Mouse (Mus musculus) adrenal gland, adult 2 months (tissue): ENCODE measurements around the gene Cacnb3. TPM values are rescaled to one million over a fixed set of nuclear protein-coding genes. Genes with fewer than 3 reads are reported as not detected.

Experiments
- DNase-seq: peaks from one replicate; pipeline ENCODE4 v3.0.0; 2021
- polyA plus RNA-seq: library from polyadenylated mRNA; depleted of rRNA; stranded (reverse); fragments of >200 nt; gene quantifications from 2 replicates; pipeline ENCODE4 v1.2.3, GENCODE M21; 2012
- total RNA-seq, 2 experiments: library from RNA; stranded (reverse); gene quantifications; 2 replicates each; pipeline ENCODE4 v1.2.3; 2021

Cacnb3 gene
- total and polyA plus RNA-seq, 3 experiments, result 12.8 to 25.9 (median 17.7) TPM

DNA sequence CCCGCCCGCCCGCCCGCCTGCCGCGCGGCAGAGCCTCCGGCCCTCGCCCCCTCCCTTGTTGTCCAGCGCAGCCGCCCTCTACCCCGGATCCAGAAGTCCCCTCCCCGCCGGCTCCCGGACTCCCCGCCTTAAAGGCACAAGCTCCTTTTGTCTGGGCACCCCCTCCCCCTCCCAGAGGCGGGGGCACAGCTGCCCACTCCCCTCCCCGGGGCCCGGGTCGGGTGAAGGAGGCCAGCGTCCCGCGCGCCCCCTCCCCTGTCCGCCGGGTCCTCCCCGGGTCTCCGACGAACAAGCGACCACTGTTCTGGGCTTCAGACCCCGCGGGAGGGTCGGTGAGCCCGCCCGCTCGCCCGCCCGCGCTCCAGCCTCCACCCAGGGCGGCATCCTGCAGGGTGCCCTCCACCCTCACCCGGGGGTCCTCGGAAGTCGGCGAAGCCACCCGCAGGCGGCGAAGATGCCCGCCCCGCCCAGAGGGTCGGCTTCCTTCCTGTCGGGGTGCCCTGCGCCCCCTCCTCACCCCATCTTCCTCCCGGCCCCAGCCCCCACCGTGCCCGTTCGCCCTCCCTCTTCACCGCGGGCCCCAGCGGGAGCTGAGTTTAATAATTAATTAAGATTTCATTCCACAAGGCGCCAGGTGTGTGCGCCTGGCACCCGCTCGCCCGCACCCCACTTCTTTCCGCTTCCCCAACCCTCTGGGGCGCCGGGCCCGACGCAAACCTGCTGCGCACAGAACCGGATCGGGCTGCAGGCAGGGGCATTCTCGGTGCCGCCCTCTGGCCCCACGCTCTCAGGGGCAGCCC lies 21.1 kb upstream of the Cacnb3 start, which contains the start of gene Adcy6:
Gene Adcy6, minus strand, starts transcription at position 746 of the 800 bp plus-strand sequence.
- DNase-seq, result peak; percentile 80

DNA sequence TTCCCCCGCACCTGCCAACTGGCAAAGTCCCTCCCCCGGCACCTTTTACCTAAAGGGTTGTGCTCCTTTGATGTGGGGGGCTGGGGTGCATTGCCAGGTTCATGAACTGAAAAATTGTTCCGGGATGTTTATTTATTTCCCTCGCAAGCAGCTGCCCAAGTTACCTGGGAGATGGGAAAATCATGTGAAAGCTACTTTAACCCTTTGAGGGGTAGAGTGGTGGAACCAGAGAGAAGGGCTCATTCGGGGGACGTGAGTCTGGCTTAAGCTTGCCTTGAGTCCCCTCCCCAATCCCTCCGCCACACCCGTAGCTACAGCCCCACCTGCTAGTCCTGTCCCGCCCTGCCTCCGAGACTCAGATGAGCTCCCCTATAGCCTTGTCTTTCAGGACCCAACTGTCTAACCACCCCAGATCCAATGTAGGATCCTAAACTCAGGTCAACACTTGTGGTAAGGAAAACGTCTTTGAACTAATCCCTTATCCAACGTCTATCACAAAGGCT lies 20.5 kb upstream of the Cacnb3 start:
- no peak for DNase-seq

DNA sequence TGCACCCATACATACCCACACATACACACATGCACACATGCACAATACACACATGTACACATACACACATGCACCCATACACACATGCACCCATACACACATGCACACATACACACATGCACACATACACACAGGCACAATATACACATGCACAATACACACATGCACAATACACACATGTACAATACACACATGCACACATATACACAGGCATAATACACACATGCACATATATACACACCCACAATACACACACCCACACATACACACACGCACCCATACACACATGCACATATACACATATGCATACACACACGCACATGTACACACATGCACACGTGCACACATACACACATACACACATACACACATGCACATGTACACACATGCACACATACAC lies 18.4 kb upstream of the Cacnb3 start:
- DNase-seq, result no peak

GRCm38 (mm10) chr15:98614551-98614950 lies 16.1 kb upstream of the Cacnb3 start:
- no peak for DNase-seq

- no peak for DNase-seq
Measured at GRCm38 (mm10) chr15:98614971-98615370, 15.7 kb upstream of the Cacnb3 start.

DNA sequence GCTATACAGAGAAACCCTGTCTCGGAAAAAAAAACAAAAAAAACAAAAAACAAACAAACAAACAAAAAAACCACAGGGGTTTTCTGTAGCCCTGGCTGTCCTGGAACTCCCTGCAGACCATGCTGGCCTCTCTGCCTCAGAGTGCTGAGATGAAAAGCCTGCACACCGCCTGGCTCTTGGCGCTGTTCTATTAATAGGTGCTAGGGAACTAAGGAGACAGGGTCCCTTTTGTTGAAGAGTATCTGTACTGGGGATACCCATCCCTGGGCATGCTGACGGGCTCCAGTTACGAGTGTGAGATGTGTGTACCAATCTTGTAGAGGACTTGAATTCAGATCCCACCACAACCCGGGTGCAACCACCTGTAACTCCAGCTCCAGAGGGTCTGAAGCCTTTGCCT lies 14.9 kb upstream of the Cacnb3 start:
- DNase-seq, result no peak

DNA sequence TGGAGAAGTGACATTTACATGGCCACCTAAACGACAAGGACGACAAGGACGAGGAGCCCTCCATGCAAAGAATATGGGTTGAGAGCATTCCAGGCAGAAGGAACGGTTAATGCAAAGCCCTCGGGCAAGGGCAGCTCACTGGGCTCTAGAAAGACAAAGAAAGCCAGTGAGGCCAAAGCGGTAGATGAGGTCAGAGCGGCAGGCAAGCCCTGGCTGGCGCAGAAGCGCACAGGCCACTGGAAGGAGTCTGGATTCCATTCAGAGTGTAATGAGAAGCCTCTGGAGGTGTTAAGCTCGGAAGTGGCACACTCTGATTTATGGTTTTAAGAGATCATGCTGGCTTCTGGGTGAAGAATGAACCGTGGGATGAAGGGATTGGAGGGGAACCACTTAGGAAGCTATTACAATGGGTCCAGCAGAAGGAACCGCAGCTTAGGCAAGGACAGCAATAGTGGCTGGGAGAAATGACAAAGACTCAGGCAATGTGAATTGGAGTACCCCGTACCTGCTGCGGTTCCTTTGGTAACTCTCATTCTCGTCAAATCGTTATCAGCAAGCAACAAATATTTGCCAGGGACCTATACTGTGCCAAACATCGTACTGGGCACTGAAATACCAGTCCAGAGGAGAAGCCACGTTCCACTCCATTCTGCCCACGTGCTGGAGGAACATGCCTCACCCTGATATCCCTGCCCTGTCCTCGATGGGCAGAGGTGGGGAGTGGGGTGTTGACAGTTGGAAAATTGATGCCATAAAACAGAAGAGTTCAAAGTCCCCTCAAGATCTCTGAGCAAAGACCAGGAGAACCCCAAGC lies 14.1 kb upstream of the Cacnb3 start:
- DNase-seq, result no peak

GRCm38 (mm10) chr15:98617176-98617537 lies 13.5 kb upstream of the Cacnb3 start:
- peak; percentile 76 for DNase-seq

DNA sequence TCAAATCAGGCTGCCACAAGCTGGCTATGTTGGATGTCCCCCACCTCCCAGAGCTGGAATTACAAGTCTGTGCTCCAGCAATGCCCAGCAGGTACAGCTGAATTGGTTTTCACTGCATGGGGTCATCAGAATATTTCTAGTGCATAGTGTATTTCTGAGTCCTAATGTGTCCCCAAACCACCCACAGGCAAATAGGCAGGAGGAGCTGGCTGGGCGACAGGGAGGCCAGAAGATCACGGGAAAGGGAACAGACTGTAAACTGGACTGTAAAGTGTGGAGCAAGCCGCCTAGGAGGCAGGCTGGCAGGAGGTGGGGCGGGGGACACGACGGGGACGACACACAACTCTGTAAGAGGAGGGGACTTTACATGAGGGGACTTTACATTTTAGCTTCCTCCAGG lies 8.4 kb upstream of the Cacnb3 start:
- DNase-seq, result no peak

GRCm38 (mm10) chr15:98622721-98623120 lies 7.9 kb upstream of the Cacnb3 start:
- DNase-seq, result no peak

DNA sequence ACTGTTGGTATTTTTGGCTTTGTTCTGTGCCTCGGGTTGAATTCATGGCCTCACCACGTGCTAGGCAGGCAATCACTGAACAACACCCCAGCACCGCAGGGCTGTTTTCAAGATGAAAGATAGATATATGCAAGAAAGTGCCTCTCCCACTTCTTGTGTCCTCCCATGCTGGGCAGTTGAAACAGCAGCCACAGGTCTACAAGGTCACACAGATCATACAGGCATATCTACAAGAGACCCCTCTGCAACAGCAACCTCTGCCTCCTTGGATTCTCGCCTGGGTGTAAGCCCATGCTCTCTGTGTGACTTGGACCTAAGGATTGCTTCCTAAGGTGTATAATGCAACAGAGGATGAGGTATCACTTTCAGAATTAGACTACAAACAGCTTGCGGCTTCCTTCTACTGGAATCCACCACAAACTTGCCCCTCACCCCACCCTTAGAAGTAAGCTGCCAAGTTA lies 7.2 kb upstream of the Cacnb3 start:
- DNase-seq, result no peak

- no peak for DNase-seq
Measured at GRCm38 (mm10) chr15:98626078-98626477, 4.6 kb upstream of the Cacnb3 start.

DNA sequence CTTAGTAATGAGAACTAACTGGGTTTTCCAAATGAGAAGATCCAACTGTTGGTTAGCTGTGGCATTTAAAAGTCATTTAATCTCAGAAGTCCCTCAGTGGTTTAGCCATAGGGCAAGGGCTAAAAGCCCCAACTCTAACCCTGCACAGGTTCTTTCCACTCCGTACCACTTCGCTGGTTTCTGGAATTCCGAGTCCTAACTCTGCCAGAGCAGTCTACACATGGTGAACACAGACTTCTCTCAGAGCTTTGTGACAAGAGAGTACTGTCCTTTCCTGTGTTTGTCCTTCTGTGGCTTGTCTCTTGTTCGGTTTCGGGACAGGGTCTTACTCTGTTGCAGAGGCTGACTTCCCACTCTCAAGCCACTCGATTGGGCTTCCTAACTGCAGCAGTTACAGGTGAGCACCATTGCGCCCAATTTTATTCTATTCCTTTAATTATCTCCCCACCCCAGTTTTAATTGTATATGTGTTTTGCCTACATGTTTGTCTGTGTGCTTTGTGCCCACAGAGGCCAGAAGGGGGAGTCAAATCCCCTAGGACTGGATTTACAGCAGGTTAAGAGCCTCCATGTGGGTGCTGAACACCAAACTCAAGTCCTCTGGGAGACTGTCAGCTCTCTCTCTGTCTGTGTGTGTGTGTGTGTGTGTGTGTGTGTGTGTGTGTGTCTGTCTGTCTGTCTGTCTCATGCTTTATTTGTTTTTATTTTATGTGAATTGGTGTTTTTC lies 4.0 kb upstream of the Cacnb3 start:
- no peak for DNase-seq

DNA sequence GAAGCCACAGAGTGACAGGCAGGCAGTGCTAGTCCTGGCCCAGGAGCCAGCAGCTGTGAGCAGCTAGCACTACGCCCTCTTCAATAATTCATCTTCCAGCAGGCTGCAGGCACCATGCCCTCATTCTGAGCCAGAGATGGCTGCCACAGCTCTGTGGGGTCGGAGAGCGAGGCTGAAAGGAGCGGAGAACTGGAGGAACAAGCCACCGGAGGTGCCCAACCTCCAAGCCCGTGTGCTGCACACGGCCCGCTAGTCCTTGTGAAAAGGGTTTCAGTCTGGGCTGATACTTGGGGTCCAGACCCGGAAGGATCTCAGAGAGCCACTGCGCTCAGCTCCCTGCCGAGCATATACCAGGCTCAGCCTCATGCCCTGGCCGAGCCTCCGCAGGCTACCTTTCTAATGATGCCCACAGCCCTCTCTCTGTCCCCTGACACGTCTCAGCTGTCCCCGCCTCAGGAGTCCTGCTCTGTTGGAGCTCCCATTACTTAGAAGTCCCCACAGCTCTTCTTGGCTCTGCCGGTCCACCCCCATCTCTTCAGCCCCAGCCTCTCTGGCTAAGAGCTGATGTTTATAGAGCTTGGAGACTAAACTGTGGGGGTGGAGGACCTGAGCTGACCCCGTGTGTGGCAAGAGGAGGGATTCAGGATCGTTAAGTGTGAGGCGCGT lies 1.9 kb upstream of the Cacnb3 start:
- no peak for DNase-seq

- DNase-seq, result no peak
Measured at GRCm38 (mm10) chr15:98629464-98629863, 1.2 kb upstream of the Cacnb3 start.

DNA sequence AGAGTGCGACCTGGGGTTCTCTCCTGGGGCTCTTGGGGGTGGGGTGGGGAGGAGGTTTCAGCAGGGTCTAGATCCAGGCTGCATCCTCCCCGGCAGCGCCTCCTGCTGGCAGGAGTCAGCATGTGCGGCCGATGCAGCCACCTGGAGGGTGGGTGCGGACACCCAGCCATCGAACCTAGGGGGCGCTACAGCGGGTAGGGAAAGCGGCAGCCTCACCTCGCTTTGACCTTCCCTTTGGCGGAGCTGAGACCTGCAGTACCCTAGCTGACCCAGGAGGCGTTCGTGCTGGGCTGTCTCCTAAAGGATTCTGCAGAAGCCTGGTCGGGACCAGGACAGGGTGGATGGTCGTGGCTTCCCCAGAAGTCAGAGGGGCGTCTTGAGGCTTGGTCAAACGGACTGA lies 853 bp downstream of the Cacnb3 start:
- peak; percentile 56 for DNase-seq

GRCm38 (mm10) chr15:98632107-98632744 lies 1.6 kb downstream of the Cacnb3 start:
- DNase-seq, result peak; percentile 84

- no peak for DNase-seq
Measured at GRCm38 (mm10) chr15:98632921-98633320, 2.3 kb downstream of the Cacnb3 start.

GRCm38 (mm10) chr15:98633822-98634470 lies 3.3 kb downstream of the Cacnb3 start:
- no peak for DNase-seq

DNA sequence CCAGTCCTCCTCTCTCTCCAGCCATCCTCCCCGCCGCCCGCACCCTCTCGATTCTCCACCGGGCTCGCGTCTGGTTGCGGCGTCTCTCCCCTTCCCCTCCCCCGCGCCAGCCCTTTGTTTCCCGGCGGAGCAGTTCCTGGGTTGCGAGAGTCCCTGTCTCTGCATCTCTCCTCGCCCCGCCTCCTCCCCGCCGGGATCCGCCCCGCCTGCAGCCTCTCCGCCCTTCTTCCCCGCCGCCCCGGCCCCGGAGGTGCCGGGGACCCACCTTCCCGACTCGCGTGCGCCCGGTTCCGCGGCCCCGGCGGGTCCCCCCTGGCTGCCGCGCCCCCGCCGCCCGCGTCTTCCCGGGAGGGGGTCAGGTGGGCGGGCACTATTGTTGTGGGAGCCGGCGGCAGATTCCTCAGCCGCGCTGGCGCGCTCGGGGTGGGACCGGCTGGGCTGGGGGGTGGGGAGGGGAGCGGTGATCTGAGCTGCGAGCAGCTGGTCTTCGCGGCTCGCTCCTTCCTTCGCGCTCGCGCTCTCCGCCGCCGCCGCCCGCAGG lies 4.0 kb downstream of the Cacnb3 start:
- DNase-seq, result peak; percentile 92
